Mouse (Mus musculus): ENCODE data around the gene Cryba4. TPM values are rescaled to one million over a fixed set of nuclear protein-coding genes. Genes with fewer than 3 reads are reported as not detected.

Cryba4 gene
- total RNA-seq, 2 experiments from 2014 or later: 0.59 to 0.95 TPM

- DNase-seq (ENCODE audit: low spot score in 2 of 2): no peak
- intact Hi-C loops (cut with DNase I): no loop called here
These were observed 21.6 kb upstream of the Cryba4 start for GRCm38 (mm10) chr5:112273746-112274463.

- intact Hi-C loops (cut with DNase I): no loop called here
- no peak for DNase-seq (ENCODE audit: low spot score in 2 of 2)
These were observed 20.6 kb upstream of the Cryba4 start for GRCm38 (mm10) chr5:112272934-112273333.

- DNase-seq (ENCODE audit: low spot score in 2 of 2): peak; percentile 49 to 54
- intact Hi-C loops (cut with DNase I): no loop called here
These were observed 18.6 kb upstream of the Cryba4 start for GRCm38 (mm10) chr5:112270764-112271541.

- intact Hi-C loops (cut with DNase I): no loop called here
- DNase-seq (ENCODE audit: low spot score in 2 of 2): no peak
These were observed 13.9 kb upstream of the Cryba4 start for GRCm38 (mm10) chr5:112266011-112266777.

- intact Hi-C loops (cut with DNase I): no loop called here
- no peak for DNase-seq (ENCODE audit: low spot score in 2 of 2)
These were observed 13.2 kb upstream of the Cryba4 start for GRCm38 (mm10) chr5:112265515-112265914.

- intact Hi-C loops (cut with DNase I): no loop called here
These were observed 12.8 kb upstream of the Cryba4 start for GRCm38 (mm10) chr5:112265110-112265509.

GRCm38 (mm10) chr5:112264099-112264498, 11.8 kb upstream of the Cryba4 start:
- no peak for DNase-seq (ENCODE audit: low spot score in 2 of 2)
- intact Hi-C loops (cut with DNase I): no loop called here

More at GRCm38 (mm10) chr5:112265110-112265509, 12.8 kb upstream of the Cryba4 start:
- DNase-seq (ENCODE audit: low spot score in 2 of 2): no peak

GRCm38 (mm10) chr5:112260818-112261217, 8.5 kb upstream of the Cryba4 start:
- no peak for DNase-seq (ENCODE audit: low spot score in 2 of 2)
- intact Hi-C loops (cut with DNase I): no loop called here

- intact Hi-C loops (cut with DNase I): no loop called here
- DNase-seq (ENCODE audit: low spot score in 2 of 2): no peak
These were observed 7.7 kb upstream of the Cryba4 start for GRCm38 (mm10) chr5:112259862-112260650.

- intact Hi-C loops (cut with DNase I): no loop called here
- no peak for DNase-seq (ENCODE audit: low spot score in 2 of 2)
These were observed 5.6 kb upstream of the Cryba4 start for GRCm38 (mm10) chr5:112257896-112258295.

- intact Hi-C loops (cut with DNase I): no loop called here
- DNase-seq (ENCODE audit: low spot score in 2 of 2): no peak
These were observed 4.1 kb upstream of the Cryba4 start for GRCm38 (mm10) chr5:112256457-112256856.

GRCm38 (mm10) chr5:112255426-112255825, 3.1 kb upstream of the Cryba4 start, which contains the start of gene Crybb1:
Gene Crybb1 (plus strand): TSS chr5:112255815.
- intact Hi-C loops (cut with DNase I): no loop called here
- DNase-seq (ENCODE audit: low spot score in 2 of 2): peak; percentile 49 to 59

GRCm38 (mm10) chr5:112254282-112254806, 2.0 kb upstream of the Cryba4 start:
- intact Hi-C loops (cut with DNase I): no loop called here
- DNase-seq (ENCODE audit: low spot score in 2 of 2): peak; percentile 50 to 58

- intact Hi-C loops (cut with DNase I): no loop called here
- DNase-seq (ENCODE audit: low spot score in 2 of 2): no peak
These were observed 851 bp upstream of the Cryba4 start for GRCm38 (mm10) chr5:112253169-112253568.

GRCm38 (mm10) chr5:112249106-112249505, 3.2 kb downstream of the Cryba4 start:
- intact Hi-C loops (cut with DNase I): no loop called here
- no peak for DNase-seq (ENCODE audit: low spot score in 2 of 2)

GRCm38 (mm10) chr5:112247399-112247798, 4.9 kb downstream of the Cryba4 start:
- intact Hi-C loops (cut with DNase I): no loop called here
- no peak for DNase-seq (ENCODE audit: low spot score in 2 of 2)

GRCm38 (mm10) chr5:112244890-112245615, 7.3 kb downstream of the Cryba4 start:
- intact Hi-C loops (cut with DNase I): no loop called here
- DNase-seq (ENCODE audit: low spot score in 2 of 2): no peak

- no peak for DNase-seq (ENCODE audit: low spot score in 2 of 2)
These were observed 8.1 kb downstream of the Cryba4 start for GRCm38 (mm10) chr5:112244275-112244562.

More at GRCm38 (mm10) chr5:112244275-112244562, 8.1 kb downstream of the Cryba4 start:
- intact Hi-C loops (cut with DNase I): no loop called here

All from left cerebral cortex, postnatal 36 days (tissue).